Mouse (Mus musculus): ENCODE measurements around the gene Kcnab1. TPM values are rescaled to one million over a fixed set of nuclear protein-coding genes. Genes with fewer than 3 reads are reported as not detected.

Gene Kcnab1
- polyA plus RNA-seq, 2 experiments: 4.2 to 9.2 TPM

DNA sequence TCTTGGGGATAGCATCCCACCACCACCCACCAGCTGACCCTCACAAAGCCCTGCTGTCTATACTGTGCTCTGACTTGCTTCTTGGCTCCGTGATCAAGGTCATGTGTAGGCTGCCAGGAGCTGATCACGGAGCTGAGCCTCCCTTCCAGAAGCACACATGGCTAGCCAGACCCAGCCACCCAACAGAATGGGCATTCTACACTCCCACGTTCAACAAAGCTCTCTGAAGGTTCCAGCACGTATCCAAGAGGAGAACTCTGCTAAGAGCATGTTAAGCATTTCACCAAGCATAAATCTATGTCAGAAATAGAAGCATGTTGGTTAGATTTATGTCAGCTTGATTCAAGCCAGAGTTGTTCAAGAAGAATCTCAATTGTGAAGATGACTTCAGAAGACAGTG is 66.6 kb downstream of the Kcnab1 start:
- H3K27me3 ChIP-seq (ENCODE audit: control insufficient read depth, insufficient read depth, low read length): no peaks in the 10 kb centered on the region
- no peak overlapping the region for H3K4me2 ChIP-seq (replicated peaks; ENCODE audit: low read depth, low read length, severe bottlenecking)
- ATAC-seq (ENCODE audit: low FRiP score, low read depth): no peak
- DNase-seq (ENCODE audit: low spot score): no peak
- no peaks in the 10 kb centered on the region for H3K9me3 ChIP-seq (ENCODE audit: control insufficient read depth, low read length)
- no peaks in the 10 kb centered on the region for H3K4me1 ChIP-seq (ENCODE audit: control insufficient read depth, insufficient read depth, low read length)
- no peaks in the 10 kb centered on the region for H3K36me3 ChIP-seq (ENCODE audit: control insufficient read depth, insufficient read depth, low read length)
- no peak overlapping the region for H3K4me3 ChIP-seq (replicated peaks; ENCODE audit: low read length)
- WGBS: 79% methylated on average over 4 of the region's 4 CpGs
- H3K9ac ChIP-seq (ENCODE audit: low read depth, low read length, severe bottlenecking): no peak overlapping the region
- no peak overlapping the region for H3K27ac ChIP-seq (replicated peaks; ENCODE audit: low read depth, low read length)
- no peak for TF ChIP-seq POLR2A (IDR thresholded peaks at IDR 0.05; ENCODE audit: borderline replicate concordance, extremely low read depth, insufficient read depth, insufficient read length)

- H3K4me2 ChIP-seq (replicated peaks; ENCODE audit: low read depth, low read length, severe bottlenecking): no peak overlapping the region
- no peaks in the 10 kb centered on the region for H3K4me1 ChIP-seq (ENCODE audit: control insufficient read depth, insufficient read depth, low read length)
- DNase-seq (ENCODE audit: low spot score): no peak
- no peaks in the 10 kb centered on the region for H3K27me3 ChIP-seq (ENCODE audit: control insufficient read depth, insufficient read depth, low read length)
- ATAC-seq (ENCODE audit: low FRiP score, low read depth): no peak
- H3K27ac ChIP-seq (replicated peaks; ENCODE audit: low read depth, low read length): no peak overlapping the region
- no peaks in the 10 kb centered on the region for H3K9me3 ChIP-seq (ENCODE audit: control insufficient read depth, low read length)
- TF ChIP-seq POLR2A (IDR thresholded peaks at IDR 0.05; ENCODE audit: borderline replicate concordance, extremely low read depth, insufficient read depth, insufficient read length): no peak
- H3K4me3 ChIP-seq (replicated peaks; ENCODE audit: low read length): no peak overlapping the region
- H3K36me3 ChIP-seq (ENCODE audit: control insufficient read depth, insufficient read depth, low read length): no peaks in the 10 kb centered on the region
- H3K9ac ChIP-seq (ENCODE audit: low read depth, low read length, severe bottlenecking): no peak overlapping the region
Observed at GRCm38 (mm10) chr3:65176846-65177245, 67.7 kb downstream of the Kcnab1 start.

DNA sequence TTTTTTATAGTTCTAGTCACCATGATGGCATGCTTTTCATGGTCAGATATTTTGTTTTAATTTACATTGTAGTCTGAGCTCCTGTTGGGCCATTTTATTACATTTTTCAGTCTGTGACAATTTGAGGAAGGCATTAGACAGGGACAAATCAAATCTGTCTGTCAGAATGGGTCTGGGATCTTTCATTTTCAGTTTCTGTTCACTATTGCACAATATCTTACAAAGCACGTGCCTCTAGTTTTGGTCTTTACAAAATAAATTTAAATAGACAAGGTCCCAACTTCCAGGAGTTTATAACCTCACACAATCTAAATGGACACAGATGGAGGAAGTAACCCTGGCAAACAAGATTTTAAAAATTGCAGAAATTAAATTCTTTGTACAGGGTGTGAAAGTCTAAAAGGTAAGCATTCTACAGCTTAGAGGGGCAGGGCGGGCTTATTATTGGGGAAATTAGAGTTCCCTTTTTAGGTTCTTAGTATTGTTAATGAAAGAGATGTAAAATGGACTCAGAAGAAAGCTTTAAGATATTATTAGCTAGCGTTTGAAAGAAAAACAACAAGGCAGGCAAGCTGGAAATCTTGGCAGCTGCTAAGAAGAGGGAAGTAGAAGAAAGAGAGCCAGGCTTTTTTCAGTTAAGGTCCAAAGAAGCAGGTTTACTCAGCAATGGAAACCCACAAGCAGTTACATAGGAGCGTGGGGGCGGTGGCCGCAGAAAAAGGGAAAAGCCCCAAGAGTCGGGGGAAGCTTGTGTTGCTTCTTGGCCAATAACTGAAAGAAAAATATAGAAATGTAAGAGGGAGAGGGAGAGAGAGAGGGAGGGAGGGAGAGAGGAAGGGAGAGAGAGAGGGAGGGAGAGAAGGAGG is 78.9 kb downstream of the Kcnab1 start:
- no peak overlapping the region for H3K4me2 ChIP-seq (replicated peaks; ENCODE audit: low read depth, low read length, severe bottlenecking)
- H3K4me3 ChIP-seq (replicated peaks; ENCODE audit: low read length): no peak overlapping the region
- DNase-seq (ENCODE audit: low spot score) (peak; percentile 54), ATAC-seq (ENCODE audit: low FRiP score, low read depth) (no peak)
- 52% methylated on average over 7 of the region's 7 CpGs for WGBS
- H3K27ac ChIP-seq (replicated peaks; ENCODE audit: low read depth, low read length): no peak overlapping the region; the same call in 1 of the 2 replicates
- H3K4me1 ChIP-seq (ENCODE audit: control insufficient read depth, insufficient read depth, low read length): no peaks in the 10 kb centered on the region; the same call in 1 of the 2 replicates
- no peak overlapping the region for H3K9ac ChIP-seq (ENCODE audit: low read depth, low read length, severe bottlenecking)
- H3K36me3 ChIP-seq (ENCODE audit: control insufficient read depth, insufficient read depth, low read length): no peaks in the 10 kb centered on the region
- no peaks in the 10 kb centered on the region for H3K9me3 ChIP-seq (ENCODE audit: control insufficient read depth, low read length)
- no peak for TF ChIP-seq POLR2A (IDR thresholded peaks at IDR 0.05; ENCODE audit: borderline replicate concordance, extremely low read depth, insufficient read depth, insufficient read length)
- no peaks in the 10 kb centered on the region for H3K27me3 ChIP-seq (ENCODE audit: control insufficient read depth, insufficient read depth, low read length)

DNA sequence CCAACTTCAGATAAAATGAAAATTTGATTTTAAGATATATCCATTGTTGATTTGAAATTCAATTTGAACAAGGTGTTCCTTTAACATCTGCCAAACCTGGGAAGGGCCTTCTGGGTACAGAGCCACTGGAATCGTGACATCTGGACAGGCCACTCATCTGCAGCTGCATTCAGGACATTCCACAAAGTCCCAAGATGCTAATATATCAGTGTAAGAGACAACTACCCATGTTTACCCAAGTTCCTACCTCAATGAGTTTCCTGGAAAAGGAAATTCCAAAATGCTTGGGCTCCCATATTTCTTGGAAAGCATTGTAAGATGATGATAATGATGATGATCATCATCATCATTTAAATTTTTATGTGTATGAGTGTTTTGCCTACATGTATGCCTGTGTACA is 91.4 kb downstream of the Kcnab1 start:
- DNase-seq (ENCODE audit: low spot score): no peak

GRCm38 (mm10) chr3:65203361-65204117 is 94.4 kb downstream of the Kcnab1 start:
- Histone ChIP-seq H3K27ac (replicated peaks; ENCODE audit: low read depth, low read length) (no peak overlapping the region), H3K4me1 (ENCODE audit: control insufficient read depth, insufficient read depth, low read length) (peaks cover 12% of the 10 kb centered on the region; the same call in 1 of the 2 replicates), H3K9me3 (ENCODE audit: control insufficient read depth, low read length) (no peaks in the 10 kb centered on the region), H3K36me3 (ENCODE audit: control insufficient read depth, insufficient read depth, low read length) (no peaks in the 10 kb centered on the region), H3K4me3 (replicated peaks; ENCODE audit: low read length) (no peak overlapping the region), H3K9ac (ENCODE audit: low read depth, low read length, severe bottlenecking) (no peak overlapping the region), H3K4me2 (replicated peaks; ENCODE audit: low read depth, low read length, severe bottlenecking) (no peak overlapping the region), H3K27me3 (ENCODE audit: control insufficient read depth, insufficient read depth, low read length) (no peaks in the 10 kb centered on the region)
- no peak for TF ChIP-seq POLR2A (IDR thresholded peaks at IDR 0.05; ENCODE audit: borderline replicate concordance, extremely low read depth, insufficient read depth, insufficient read length)
- 49% methylated on average over 8 of the region's 8 CpGs for WGBS
- ATAC-seq (ENCODE audit: low FRiP score, low read depth) (no peak), DNase-seq (ENCODE audit: low spot score) (no peak)

More for the DNA sequence above, 91.4 kb downstream of the Kcnab1 start:
- H3K27ac ChIP-seq (replicated peaks; ENCODE audit: low read depth, low read length): no peak overlapping the region
- WGBS: 62% methylated on average over 1 of the region's 1 CpGs
- no peak for TF ChIP-seq POLR2A (IDR thresholded peaks at IDR 0.05; ENCODE audit: borderline replicate concordance, extremely low read depth, insufficient read depth, insufficient read length)
- no peak overlapping the region for H3K9ac ChIP-seq (ENCODE audit: low read depth, low read length, severe bottlenecking)
- no peaks in the 10 kb centered on the region for H3K9me3 ChIP-seq (ENCODE audit: control insufficient read depth, low read length)
- H3K4me1 ChIP-seq (ENCODE audit: control insufficient read depth, insufficient read depth, low read length): peaks cover 12% of the 10 kb centered on the region; the same call in 1 of the 2 replicates
- ATAC-seq (ENCODE audit: low FRiP score, low read depth): no peak
- no peaks in the 10 kb centered on the region for H3K27me3 ChIP-seq (ENCODE audit: control insufficient read depth, insufficient read depth, low read length)
- no peaks in the 10 kb centered on the region for H3K36me3 ChIP-seq (ENCODE audit: control insufficient read depth, insufficient read depth, low read length)
- H3K4me3 ChIP-seq (replicated peaks; ENCODE audit: low read length): no peak overlapping the region
- no peak overlapping the region for H3K4me2 ChIP-seq (replicated peaks; ENCODE audit: low read depth, low read length, severe bottlenecking)
